Mouse (Mus musculus) G1E (cell line): ENCODE results near the gene Stx4a.

Experiments used
- CTCF ChIP-seq: IDR thresholded peaks from 2 replicates; pipeline ENCODE4 v1.5.1; 2012; ENCODE audit warnings: low read depth, low read length, inconsistent platforms, mixed read lengths
- GATA1 ChIP-seq: IDR thresholded peaks from 2 replicates; pipeline ENCODE4 v1.6.1; 2012; ENCODE audit warnings: borderline replicate concordance, low read length, inconsistent platforms, mixed read lengths
- GATA2 ChIP-seq: IDR thresholded peaks from 2 replicates; pipeline ENCODE4 v1.6.1; 2012; ENCODE audit warnings: low read depth, low read length, inconsistent platforms, borderline replicate concordance
- TAL1 ChIP-seq: conservative IDR thresholded peaks from 2 replicates; pipeline ENCODE4 v1.6.1; 2012; ENCODE audit warnings: low read depth, low read length, inconsistent platforms, mixed read lengths

DNA sequence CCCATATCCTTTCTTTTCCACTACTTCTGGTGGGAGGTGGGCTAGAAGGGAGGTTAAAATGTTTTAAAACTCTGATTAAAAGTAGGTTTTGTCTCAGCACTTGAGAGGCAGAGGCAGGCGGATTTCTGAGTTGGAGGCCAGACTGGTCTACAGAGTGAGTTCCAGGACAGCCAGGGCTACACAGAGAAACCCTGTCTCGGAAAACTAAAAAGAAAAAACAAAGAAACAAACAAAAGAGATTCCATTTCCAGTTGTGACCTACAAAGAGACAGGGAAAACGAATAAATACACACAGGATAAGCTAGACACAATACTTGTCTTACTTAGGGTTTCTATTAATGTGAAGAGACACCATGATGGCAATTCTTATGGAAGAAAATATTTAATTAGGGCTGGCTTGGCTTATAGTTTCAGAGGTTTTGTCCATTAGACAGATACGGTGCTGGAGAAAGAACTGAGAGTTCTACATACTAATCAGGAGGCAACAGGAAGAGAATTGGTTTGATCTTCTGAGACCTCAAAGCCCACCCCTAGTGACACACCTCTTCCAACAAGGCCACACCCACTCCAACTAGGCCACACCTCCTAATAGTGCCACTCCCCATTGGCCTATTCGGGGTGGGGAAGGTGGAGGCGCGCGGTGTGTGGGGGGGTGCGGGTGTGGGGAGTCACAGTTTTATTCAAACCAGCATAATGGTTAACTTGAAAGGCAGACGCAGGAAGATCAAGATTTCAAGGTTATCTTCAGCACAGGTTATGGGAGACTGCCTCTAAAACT lies 74.3 kb downstream of the Stx4a start:
- TF ChIP-seq CTCF, result no peak
- no peak for TF ChIP-seq GATA2
- no peak for TF ChIP-seq TAL1
- no peak for TF ChIP-seq GATA1
